ENCODE assay signal across 20 mouse cellular contexts in genomic region chr2:173212227-173212626, GRCm38 (mm10). TPM values are rescaled to one million over a fixed set of nuclear protein-coding genes. Genes with fewer than 3 reads are reported as not detected.
"Had no signal": no experiment of that assay in that cellular context is flagged by ENCODE, and none has a peak within 500 bp of the region (broad histone marks: within the 10 kb centered on the region; RNA-seq: fewer than 3 reads in every experiment).

No protein-coding gene starts in this region.

- H3K27me3 ChIP-seq: liver, embryonic 13.5 days; midbrain, embryonic 13.5 days; neural tube, embryonic 12.5 days; stomach, embryonic 15.5 days had no signal

- DNase-seq: kidney, adult 11 months; kidney, adult 8-10 months; kidney, postnatal 10 days; kidney, postnatal 36 days; layer of hippocampus, postnatal 36 days; liver, embryonic 13.5 days; lung, embryonic 14.5 days; retina, postnatal 1 day; right cerebral cortex, postnatal 25 days; spleen, adult 18-20 months; thymus, adult 2 months; thymus, postnatal 14 days had no signal

- H3K4me1 ChIP-seq: kidney, embryonic 15.5 days; liver, embryonic 13.5 days; midbrain, embryonic 13.5 days; neural tube, embryonic 12.5 days; stomach, embryonic 15.5 days had no signal

- H3K27ac ChIP-seq: kidney, embryonic 15.5 days; left cerebral cortex, adult 2 months; liver, embryonic 13.5 days; macrophage; midbrain, embryonic 13.5 days; neural tube, embryonic 12.5 days; stomach, embryonic 15.5 days had no signal

- H3K4me2 ChIP-seq: kidney, embryonic 15.5 days; liver, embryonic 13.5 days; lung, embryonic 14.5 days; midbrain, embryonic 13.5 days; neural tube, embryonic 12.5 days; stomach, embryonic 15.5 days had no signal

- ATAC-seq: lung, postnatal 0 days; midbrain, embryonic 13.5 days had no signal

- H3K4me3 ChIP-seq: kidney, embryonic 15.5 days; left cerebral cortex, adult 2 months; liver, embryonic 13.5 days; midbrain, embryonic 13.5 days; neural tube, embryonic 12.5 days; stomach, embryonic 15.5 days had no signal

- H3K9me3 ChIP-seq: kidney, embryonic 15.5 days; liver, embryonic 13.5 days; neural tube, embryonic 12.5 days; stomach, embryonic 15.5 days had no signal

- H3K36me3 ChIP-seq: kidney, embryonic 15.5 days; liver, embryonic 13.5 days; midbrain, embryonic 13.5 days; neural tube, embryonic 12.5 days; stomach, embryonic 15.5 days had no signal

- H3K9ac ChIP-seq: kidney, embryonic 15.5 days; liver, embryonic 13.5 days; lung, embryonic 14.5 days; midbrain, embryonic 13.5 days; neural tube, embryonic 12.5 days; stomach, embryonic 15.5 days had no signal

RNA-seq across cellular contexts. Expression of gene Zbp1, which starts 6.5 kb away (rescaled TPM):
- polyA plus RNA-seq: limb, embryonic 11.5 days had no signal

RNA-seq across cellular contexts. Expression of gene Pck1, which starts 59.4 kb away (rescaled TPM):
- polyA plus RNA-seq: lung, embryonic 14.5 days; macrophage; midbrain, embryonic 13.5 days; neural tube, embryonic 12.5 days had no signal
